Mouse (Mus musculus): ENCODE results near the gene Gm11437.

GRCm38 (mm10) chr11:84104036-84104435, 63.2 kb downstream of the Gm11437 start:
- no peak for TF ChIP-seq POLR2A (IDR thresholded peaks at IDR 0.05; ENCODE audit: insufficient read depth, low read depth, low read length)
- TF ChIP-seq CTCF (IDR thresholded peaks at IDR 0.05; ENCODE audit: insufficient read depth, low read depth, low read length): no peak
